Mouse (Mus musculus) heart, postnatal 0 days (tissue): ENCODE measurements around the gene Ccdc62.

Experiments
- CTCF ChIP-seq: IDR thresholded peaks from 2 replicates; pipeline ENCODE4 v1.5.1; 2016; ENCODE audit warnings: antibody characterized with exemption, control low read depth, low read depth
- EP300 ChIP-seq: IDR thresholded peaks from 2 replicates; pipeline ENCODE4 v1.6.1; 2016; ENCODE audit warnings: antibody characterized with exemption, low read depth

DNA sequence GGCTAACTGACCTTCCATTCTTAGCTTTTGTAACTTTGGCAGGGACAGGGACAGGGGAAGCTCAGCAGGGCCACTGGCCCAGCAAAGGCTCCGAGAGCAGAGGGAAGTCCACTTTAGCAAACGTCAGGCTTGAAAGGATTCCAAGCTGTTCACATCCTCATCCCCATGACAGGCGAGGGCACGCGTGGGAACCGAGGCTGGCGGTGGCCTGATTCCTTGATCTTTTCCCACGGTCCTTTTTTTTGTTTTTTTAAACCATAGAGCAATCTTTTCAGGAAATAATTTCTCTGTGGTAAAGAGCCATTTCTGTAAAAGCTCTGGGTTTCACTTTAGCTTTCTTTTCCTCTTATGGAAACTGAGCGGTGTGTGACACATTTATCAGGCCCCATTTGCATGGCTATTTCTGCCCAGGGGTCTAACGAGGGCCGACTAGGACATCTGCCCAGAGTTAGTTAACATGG is 84.3 kb downstream of the Ccdc62 start:
- TF ChIP-seq CTCF (no peak), EP300 (no peak)
